Mouse (Mus musculus): ENCODE results near the gene Pgm2.
A peak's percentile ranks its signal among the peaks of the same experiment; 100 is the strongest.

Pgm2 gene

DNA sequence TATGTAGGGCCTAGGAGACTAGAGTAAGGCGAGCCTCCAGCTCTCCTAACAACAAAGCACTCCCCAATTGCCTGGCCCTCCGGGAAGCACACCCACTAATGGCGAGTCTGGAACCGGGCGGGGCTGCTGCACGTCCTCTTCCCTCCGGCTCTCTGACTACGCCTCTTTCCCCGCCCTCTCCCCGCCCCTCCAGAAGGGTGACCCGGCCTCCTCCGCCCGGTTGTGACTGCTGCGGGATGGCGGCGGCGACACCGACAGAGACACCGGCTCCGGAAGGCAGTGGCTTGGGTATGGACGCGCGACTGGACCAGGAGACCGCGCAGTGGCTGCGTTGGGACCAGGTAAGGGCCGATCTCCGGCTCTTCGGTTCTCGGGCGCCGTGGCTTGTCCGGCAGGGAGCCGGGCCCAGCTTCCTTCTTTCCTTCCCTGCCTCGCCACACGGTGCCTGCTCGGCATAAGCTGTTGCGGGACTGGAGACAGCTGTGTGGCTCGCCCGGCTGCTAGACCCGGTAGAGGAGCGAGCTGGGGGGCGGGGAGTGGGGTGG lies at the start of gene Pgm2:
Gene Pgm2 (plus strand): TSS at position 203 of the 545 bp plus-strand sequence.
- peak; percentile 71 for DNase-seq (ENCODE audit: low read depth, low spot score)

DNA sequence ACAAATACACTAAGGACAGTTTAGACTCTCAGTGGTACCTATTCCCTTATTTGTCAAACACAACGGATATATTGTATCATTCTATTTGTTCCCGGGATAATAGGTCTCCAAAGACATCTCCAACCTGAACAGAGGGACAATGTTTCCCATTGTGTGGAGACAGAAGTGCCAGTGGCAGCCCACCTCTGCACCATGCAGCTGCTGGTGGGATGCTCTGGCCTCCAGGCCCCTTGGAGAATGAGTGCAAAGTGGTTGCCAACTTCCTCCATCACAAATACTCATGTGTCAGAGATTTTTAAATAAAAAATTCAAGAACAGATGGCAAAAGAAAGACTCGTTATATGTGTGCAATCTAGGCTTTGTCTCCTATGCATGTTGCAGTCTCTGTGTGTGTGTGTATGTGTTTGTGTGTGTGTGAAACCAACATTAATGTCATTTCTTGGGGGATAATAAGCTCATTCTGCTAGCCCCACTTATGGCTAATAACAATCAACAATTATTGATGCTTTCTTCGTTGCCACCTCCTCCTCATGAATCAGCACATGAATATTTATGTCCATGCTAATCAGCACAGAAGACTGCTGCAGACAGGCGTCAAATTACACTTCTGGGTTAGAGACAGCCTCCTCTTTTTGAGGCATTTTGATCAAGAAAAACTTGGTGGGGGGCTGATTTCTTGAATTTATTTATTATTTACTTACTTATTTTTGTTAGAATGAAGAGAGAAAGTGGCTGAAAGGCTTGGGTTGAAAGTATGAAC lies 48.9 kb upstream of the Pgm2 start:
- no peak for DNase-seq (ENCODE audit: low read depth, low spot score)

DNA sequence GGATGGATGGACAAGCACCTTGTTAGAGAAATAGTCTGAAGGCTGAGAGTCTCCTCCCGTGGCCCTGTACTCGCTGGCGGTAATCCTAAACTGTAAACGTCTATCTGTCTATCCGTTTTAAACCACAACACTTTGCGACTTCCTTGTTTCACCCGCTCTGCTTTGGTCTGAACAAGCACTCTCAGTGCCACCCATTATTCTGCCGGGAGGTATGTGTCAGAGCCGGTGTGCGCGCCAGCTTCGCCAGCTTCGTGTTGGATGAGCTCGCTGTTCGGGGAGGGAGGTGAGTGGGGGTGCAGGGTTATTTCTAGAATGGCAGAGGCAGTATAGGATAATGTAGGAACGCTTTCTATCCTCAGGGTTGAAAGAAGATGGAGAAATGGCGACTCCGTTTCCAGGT lies 48.0 kb upstream of the Pgm2 start:
- DNase-seq (ENCODE audit: low read depth, low spot score) = no peak

DNA sequence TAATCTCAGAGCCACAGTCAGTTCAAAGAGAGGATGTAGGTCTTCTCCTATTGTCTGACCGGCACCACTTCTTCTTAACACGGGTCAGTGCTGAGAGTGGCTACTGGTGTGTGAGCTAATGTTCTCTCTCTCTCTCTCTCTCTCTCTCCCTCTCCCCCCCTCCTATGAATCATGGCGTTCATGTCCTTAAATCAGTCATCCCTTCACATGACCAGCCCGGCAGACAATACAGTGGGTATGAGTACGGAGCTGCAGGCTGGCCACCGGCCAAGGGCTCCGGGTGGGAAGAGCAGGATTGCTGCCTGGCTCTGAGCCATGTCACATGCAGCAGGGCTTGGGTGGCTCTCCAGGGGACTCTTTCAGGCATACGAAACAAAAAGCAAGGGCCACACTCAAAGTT lies 47.2 kb upstream of the Pgm2 start:
- DNase-seq (ENCODE audit: low read depth, low spot score) = no peak

DNA sequence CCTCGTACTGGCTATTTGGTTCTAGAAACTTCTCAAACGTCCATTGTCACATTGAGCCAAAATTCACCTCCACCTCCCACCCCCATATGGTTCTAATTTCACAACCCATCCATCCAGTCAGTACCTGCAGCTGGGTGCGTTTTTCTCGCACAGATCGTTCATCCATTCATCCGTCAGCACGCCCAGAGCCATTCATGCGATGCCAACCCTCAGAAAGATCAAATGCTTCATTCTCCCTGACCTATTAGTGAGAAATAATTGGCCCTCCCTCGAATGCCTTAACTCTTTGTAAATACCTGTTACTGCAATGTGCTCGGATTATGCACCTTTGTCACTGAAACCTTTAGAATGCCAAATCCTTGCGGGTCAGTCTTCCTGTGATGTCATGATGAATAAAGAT lies 45.8 kb upstream of the Pgm2 start:
- no peak for DNase-seq (ENCODE audit: low read depth, low spot score)

DNA sequence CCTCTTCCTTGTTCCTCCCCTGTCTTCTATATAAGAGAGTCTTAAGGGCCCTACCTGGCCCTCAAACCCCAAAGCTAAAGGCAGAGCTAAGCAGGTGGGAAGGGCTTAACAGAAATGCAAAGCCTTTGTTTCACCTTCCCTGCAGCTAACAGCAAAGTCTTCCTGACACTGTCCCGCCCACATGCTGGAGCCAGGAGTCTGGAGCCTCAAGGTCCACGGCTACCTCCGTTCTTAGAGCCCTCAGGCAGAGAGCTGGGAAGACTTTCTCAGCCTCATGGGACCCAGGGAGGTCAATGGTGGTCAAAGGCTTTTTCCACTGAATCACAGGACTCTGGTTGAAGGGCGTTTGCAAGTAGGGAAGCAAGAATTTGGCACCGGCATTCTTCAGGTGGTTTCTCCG lies 44.8 kb upstream of the Pgm2 start:
- no peak for DNase-seq (ENCODE audit: low read depth, low spot score)

DNA sequence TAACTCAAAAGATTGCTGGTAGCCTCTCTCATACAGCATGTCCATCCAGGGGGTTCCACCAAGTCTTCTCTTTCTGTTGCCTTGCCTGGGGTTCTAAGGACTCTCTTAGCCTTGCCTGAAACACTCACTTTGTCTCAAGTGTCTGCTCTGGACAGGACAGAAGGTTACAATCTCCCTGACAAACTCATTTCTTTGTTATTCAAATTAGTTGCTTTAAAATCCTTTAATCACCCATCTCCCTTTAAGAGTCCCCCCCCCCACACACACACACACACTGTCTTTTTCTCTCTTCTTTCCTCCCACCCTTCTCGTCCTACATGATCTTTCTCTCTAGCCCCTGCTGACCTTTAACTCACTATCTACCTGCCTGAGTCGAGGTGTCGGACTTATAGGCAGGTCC lies 44.1 kb upstream of the Pgm2 start:
- no peak for DNase-seq (ENCODE audit: low read depth, low spot score)

DNA sequence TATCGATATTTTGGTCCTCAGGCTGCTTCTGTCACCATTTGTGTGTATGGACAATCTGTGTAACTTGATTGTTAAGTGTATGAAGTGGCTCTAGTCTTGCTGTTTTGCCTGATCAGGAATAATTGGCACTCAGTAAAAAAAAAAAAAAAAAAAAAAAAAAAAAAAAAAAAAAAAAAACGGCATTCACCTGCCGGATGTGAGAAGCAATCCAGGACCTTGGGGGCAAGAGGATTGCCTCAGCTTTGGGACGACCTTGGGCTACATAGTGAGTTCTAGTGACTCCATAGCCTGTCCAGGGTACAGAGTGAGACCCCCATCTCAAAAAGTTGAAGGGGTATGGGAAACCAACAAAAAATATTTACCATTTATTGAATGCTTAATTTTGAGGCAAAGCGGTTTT lies 43.5 kb upstream of the Pgm2 start:
- no peak for DNase-seq (ENCODE audit: low read depth, low spot score)

DNA sequence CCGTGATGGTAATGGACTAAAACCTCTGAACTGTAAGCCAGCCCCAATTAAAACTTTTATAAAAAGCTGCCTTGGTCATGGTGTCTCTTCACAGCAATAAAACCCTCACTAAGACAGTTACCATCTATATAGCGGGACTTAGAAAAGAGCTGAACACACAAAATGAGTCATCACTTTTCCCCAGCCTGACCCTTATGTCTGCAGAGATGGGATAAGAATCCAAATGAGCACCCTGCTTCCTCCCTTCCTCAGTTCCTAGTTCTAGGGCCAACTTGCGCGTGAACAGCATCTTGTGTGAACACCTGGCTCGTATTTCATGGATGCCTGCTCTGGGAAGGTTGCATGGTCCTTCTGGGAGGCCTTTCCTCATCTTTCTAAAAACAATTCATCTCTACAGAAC lies 39.7 kb upstream of the Pgm2 start:
- DNase-seq (ENCODE audit: low read depth, low spot score) = no peak

DNA sequence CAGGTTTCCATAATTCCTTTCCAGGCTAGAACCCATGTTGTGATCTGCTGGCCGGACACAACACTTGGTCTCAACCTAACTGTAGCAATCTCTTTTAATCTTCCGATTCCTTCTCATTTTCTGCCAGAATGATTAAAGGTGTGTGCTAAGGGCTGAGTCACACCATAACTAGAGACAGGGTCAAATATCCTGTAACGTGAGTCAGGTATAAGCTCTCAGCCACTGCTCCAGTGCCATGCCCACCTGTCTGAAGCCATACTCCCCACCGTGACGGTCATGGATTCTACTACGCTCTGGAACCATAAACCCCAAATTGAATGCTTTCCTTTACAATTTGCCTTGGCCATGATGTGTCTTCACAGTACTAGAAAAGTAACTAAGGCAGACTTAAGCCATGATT lies 36.5 kb upstream of the Pgm2 start:
- DNase-seq (ENCODE audit: low read depth, low spot score) = no peak

DNA sequence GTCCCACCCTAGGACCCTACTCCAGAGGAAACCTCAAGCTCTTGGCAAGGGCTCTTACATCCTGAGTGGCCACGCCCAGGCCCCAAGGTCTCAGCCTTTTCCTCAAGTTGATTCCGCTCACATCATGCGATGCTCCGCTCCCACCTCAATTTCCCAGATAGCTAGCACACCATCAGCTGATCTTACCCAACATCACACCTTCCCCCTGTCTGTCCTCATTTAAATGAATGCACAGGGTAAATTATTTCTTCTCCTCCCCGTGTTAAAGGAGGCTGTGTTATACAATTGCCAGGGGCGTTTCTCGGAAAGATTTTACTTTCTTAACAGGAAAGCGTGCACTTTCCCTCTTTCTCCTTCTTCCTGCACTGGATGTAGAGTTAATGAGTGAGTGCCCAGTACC lies 31.9 kb upstream of the Pgm2 start:
- DNase-seq (ENCODE audit: low read depth, low spot score) = no peak

DNA sequence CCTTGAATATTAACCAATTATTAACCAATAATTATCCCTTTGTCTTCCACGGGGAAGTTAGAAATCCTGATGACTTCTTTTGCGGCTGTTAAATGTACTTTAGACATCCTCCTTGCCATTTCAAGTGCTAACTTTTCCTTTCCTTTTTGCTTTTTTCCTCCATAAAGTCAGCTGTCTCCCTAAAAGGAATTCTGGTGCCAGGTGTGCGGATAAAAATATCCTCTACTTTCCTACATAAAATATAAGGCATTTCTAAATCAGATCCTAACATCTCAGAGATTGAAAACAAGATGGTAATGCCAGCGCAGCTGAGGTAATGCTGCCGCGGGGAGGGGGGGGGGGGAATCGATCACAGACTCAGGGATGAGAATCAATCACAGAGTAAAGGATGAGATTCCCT lies 31.1 kb upstream of the Pgm2 start:
- peak; percentile 74 for DNase-seq (ENCODE audit: low read depth, low spot score)

DNA sequence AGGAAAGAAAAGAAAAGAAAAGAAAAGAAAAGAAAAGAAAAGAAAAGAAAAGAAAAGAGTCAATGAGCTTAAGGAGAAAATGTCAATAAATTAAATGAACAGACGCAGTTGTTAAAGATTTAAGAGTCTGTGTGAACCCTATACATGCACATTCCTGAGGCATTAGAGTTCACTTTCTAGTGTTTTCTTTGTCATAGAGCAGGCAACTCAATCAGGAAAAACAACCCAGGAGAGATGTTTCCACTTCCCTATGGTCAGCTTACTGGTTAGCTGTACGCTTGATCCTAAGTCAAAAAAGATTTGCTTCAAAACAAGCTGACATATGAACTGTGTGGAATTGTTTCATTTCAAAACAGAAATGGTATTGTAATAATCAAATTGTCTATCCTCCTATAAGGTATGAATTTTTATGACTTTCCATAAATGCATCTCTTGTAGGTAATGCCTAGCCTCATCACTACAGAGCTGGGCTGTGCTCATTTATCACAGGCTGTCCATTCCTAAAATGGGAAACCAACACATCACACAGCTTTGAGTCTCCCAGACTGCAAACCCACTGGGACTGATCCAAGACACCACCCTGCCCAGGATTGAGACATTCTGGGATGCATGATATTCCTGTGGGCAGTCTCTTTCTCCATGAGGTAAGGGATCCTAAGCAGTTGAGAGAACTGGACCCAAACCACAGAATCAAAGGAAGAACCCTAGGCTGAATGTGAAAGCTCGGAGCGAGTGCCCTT lies 29.7 kb upstream of the Pgm2 start:
- DNase-seq (ENCODE audit: low read depth, low spot score) = no peak

DNA sequence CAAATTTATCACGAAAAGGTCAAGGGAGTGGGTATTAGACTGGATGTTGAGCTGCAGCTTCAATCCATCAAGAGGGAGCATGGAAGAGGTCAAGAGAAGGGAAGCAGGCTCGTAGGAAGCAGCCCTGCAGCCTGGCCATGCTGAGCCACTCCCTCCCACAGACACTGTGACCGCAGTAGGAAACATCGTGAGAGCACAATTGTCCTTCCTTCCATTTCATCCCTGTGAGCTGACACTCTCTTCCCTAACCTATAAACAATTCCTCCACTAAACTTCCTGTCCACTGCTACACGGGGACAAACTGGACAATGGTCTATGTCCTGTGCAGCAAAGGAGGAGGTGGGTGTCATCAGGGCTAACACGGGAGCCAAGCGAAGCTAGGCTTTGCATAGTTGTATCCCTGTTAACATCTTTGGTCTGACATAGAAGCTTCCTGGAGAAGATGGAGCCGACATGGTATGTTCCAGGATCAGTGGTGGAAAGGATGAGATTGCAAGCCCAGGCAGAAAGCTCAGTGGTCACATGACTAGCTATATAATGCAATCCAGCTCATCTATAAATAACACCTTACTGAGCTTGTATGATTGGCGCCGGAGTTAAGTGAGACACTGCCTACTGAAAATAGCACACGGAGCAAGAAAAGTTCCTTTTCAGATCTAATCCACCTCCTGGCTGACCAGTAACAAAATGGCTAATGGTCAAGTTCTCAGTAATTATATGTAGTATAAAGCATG lies 29.0 kb upstream of the Pgm2 start:
- DNase-seq (ENCODE audit: low read depth, low spot score) = no peak

DNA sequence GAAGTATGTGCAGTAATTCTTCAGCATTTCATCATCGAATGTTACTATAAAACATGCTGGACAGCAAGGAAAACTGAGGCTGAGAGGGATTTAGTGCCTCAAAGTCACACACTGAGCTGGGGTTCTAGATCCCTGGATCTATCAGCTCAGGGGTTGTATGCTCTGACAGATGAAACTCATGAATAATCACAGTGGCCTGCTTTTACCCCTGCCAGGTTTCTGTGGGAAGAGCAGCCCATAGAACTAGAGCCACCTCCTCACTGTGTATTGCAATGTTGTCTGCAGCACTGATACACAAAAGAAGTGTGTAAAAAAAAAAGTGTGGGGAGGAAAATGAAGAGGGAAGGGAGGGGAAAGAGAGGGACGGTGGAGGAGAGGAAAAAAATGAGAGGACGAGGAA lies 28.3 kb upstream of the Pgm2 start:
- no peak for DNase-seq (ENCODE audit: low read depth, low spot score)

DNA sequence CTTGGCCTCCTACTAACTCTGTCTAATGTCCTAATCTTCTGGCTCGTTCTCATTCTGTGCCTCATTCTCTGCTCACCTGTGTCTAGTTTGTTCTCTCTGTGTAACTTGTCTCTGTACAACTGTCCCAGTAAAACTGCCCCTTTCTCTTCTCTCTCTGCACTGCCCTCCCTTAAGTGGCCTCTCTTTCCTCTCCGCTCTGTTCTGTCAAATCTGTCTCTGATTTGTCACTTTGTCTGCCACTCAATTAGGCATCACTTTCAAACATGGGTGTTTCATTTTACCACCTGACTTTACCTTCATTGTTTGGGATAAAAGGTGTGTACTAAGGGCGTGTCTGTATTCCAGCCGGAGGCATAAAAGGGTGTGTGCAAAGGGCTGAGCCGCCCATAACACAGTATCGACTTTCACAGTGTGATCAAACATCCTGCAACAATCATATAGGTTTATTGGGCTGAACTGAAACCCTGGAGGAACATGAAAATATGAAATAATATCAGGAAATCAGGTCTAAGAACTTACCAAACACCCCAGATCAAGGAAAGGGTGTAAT lies 27.2 kb upstream of the Pgm2 start:
- DNase-seq (ENCODE audit: low read depth, low spot score) = no peak

DNA sequence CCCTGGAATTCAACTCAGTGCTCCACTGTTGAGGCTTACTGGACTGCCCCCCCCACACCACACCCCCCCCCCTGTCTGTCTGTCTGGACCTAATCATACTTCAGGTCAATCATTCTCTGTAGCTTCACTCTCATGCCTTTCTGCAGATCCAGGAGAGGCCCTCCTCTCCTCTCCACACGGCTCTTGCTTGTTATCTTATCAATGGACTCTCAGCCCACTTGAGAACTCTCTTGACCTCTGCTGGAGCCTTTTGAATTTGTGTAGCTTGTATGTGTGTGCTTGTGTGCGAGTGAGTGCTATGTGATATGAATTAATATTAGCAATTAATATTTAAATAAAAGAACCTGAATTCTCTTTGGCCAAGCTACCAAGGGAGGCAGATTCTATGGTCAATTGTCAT lies 26.6 kb upstream of the Pgm2 start:
- DNase-seq (ENCODE audit: low read depth, low spot score) = no peak

DNA sequence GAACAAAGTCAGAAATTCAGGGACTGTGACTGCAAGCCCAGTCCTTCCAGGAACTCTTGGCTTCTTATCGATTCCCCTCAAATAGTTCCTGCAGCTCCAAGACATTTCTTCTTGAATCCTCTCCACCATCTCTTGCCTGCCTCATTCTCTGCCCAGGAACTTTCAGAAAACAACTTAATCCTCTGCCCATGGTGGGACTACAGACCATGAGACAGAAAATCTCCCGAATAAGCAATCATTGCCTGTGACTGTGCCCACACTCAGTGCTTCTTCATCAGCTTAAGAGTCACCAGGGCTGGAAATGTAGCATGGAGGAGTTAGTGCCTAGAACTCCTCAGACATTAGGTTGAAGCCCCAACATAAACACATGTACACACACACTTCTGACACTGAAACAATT lies 25.2 kb upstream of the Pgm2 start:
- no peak for DNase-seq (ENCODE audit: low read depth, low spot score)

DNA sequence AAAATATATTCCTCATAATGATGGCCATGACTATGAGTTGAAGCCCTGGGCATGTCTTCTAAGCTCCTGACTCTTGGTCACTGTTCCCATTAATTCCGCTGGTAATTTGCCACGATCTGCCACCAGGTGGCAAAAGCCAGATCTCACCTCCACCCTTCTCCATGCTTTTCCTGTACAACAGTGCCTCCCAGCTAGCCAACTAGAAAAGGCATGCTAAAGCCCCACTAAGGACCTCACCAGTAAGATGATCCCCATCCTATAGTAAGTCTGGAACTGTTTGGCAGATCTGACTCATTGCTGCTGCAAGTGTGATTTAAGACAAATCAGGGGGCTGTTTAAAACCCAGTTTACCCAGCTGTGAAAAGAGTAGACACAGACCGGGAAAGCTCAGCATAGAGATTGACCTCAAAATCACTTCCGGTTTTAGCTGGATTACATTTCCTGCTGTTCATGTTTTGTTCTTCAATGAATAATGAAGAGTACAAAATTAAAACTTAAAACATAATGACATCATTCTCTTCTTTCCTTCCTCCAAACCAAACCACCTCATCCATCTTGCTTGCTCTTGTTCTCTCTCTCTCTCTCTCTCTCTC lies 22.6 kb upstream of the Pgm2 start:
- DNase-seq (ENCODE audit: low read depth, low spot score) = no peak

DNA sequence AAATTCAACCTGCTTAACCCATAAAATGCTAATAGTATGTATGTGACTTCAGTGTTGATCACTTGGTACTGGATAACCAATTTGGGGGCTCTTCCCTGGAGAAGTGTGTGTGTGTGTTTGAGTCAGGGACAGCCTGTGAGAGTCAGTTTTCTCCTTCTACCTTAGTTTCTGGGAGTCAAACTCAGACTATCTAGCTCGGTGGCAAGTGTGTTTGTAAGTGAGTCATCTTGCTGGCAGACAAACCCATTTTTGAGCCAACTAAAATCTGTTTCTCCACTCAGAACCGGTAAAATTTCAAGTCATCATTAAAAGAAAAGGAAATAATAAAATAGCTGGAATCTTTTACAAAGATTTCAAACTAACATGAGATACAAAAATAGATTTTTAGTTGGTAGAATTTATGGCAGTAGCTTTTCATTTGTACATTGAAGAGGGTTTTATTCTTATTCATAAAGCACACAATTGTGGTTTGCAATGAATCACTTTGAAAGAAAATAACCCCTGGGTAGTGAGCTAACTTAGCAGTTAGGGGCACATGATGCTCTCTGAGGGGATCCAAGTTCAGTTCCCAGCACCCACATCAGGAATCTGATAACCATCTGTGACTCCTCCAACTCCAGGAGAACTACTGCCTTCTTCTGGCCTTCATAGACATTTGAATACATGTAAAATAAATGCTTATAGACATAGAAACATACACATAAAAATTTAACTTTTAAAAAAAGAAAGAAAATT lies 21.8 kb upstream of the Pgm2 start:
- DNase-seq (ENCODE audit: low read depth, low spot score) = no peak

DNA sequence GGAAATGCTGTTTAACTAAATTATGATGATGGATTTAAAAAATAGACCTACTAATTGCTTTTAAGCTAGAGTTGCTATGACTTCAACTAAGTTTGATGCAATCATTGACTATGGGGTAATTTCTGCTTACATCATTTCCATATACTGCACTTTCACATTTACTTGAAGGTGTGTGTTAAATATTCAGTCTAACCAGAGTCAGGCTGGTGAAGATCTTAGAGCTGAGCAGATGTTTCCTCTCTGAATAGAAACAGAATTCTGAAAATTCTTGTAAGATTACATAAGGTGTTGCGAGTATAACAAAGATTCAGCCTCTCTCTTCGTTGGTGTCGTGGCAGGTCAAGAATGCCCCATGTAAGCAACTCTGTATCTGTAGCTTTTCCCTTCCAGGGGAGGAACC lies 18.3 kb upstream of the Pgm2 start:
- DNase-seq (ENCODE audit: low read depth, low spot score) = no peak
